Mouse (Mus musculus) ovary, adult 10 weeks (tissue): ENCODE measurements around the gene Tuba1a. TPM values are rescaled to one million over a fixed set of nuclear protein-coding genes. Genes with fewer than 3 reads are reported as not detected.

Source experiments
- polyA plus RNA-seq: library from polyadenylated mRNA; stranded (reverse); fragments of 350-450 nt; fragmentation: Illumina TruSeq; extraction: RNeasy Lipid Tissue Mini Kit (QIAGEN cat#74804); gene quantifications from one replicate; pipeline ENCODE4 v1.2.3, GENCODE M21; 2014

Gene Tuba1a
- 108 TPM for polyA plus RNA-seq

GRCm38 (mm10) chr15:98953401-98954356 is at the start of gene Tuba1a, which contains the start of gene Gm49450:
TSS of gene Tuba1a (minus strand) at chr15:98953703.
TSS of gene Gm49450 (minus strand) at chr15:98953551.

GRCm38 (mm10) chr15:98934217-98934839 is 19.2 kb downstream of the Tuba1a start, which contains the start of gene Tuba1b:
TSS of gene Tuba1b (minus strand) at chr15:98934565.

GRCm38 (mm10) chr15:98917538-98918498 is 35.7 kb downstream of the Tuba1a start, which contains the start of gene Lmbr1l:
TSS of gene Lmbr1l (minus strand) at chr15:98918231.

Other genes starting within 250 kb of the Tuba1a start
- gene Ccdc65, start 245.5 kb downstream of the Tuba1a start, polyA plus RNA-seq, result 2.5 TPM
- gene Fkbp11, start 225.5 kb downstream of the Tuba1a start, polyA plus RNA-seq, result 0.17 TPM
- gene Arf3, start 190.5 kb downstream of the Tuba1a start, polyA plus RNA-seq, result 45.6 TPM
- gene Wnt10b, start 175.6 kb downstream of the Tuba1a start, polyA plus RNA-seq, result 3.4 TPM
- gene Wnt1, start 163.8 kb downstream of the Tuba1a start, polyA plus RNA-seq, result not detected
- not detected for gene Ddn, start 144.2 kb downstream of the Tuba1a start, polyA plus RNA-seq
- gene Prkag1, start 122.2 kb downstream of the Tuba1a start, polyA plus RNA-seq, result 29.2 TPM
- 3.7 TPM for gene Kmt2d, start 82.5 kb downstream of the Tuba1a start, polyA plus RNA-seq
- 2.3 TPM for gene Rhebl1, start 59.2 kb downstream of the Tuba1a start, polyA plus RNA-seq
- gene Dhh, start 55.2 kb downstream of the Tuba1a start, polyA plus RNA-seq, result 4.8 TPM
- 2.1 TPM for gene Lmbr1l, start 35.5 kb downstream of the Tuba1a start, polyA plus RNA-seq
- gene Tuba1b, start 19.1 kb downstream of the Tuba1a start, polyA plus RNA-seq, result 91.9 TPM
- gene Gm49450, start 152 bp downstream of the Tuba1a start, polyA plus RNA-seq, result not detected
- 8.6 TPM for gene Tuba1c, start 76.2 kb upstream of the Tuba1a start, polyA plus RNA-seq
- gene Prph, start 101.5 kb upstream of the Tuba1a start, polyA plus RNA-seq, result not detected
- 0.23 TPM for gene Troap, start 120.9 kb upstream of the Tuba1a start, polyA plus RNA-seq
- not detected for gene C1ql4, start 134.1 kb upstream of the Tuba1a start, polyA plus RNA-seq
- not detected for gene Dnajc22, start 139.5 kb upstream of the Tuba1a start, polyA plus RNA-seq
- 84.2 TPM for gene Spats2, start 172.2 kb upstream of the Tuba1a start, polyA plus RNA-seq